Mouse (Mus musculus) midbrain, postnatal 0 days (tissue): ENCODE measurements around the gene Hdac10. TPM values are rescaled to one million over a fixed set of nuclear protein-coding genes. Genes with fewer than 3 reads are reported as not detected.
A peak's percentile ranks its signal among the peaks of the same experiment; 100 is the strongest.

Experiments
- ATAC-seq: fragments of 200-750 bp; cut with Nextera tagmentation; 2 replicates; pipeline ENCODE4 v1.8.0; 2017; ENCODE audit warnings: moderate number of reproducible peaks, mild to moderate bottlenecking, moderate TSS enrichment, moderate library complexity; ENCODE audit not compliant: low FRiP score
- DNase-seq: peaks from one replicate; pipeline ENCODE4 v3.0.0-alpha.2; 2015; ENCODE audit warnings: low spot score
- H3K27ac ChIP-seq: fragments of 300-500 bp; sonication (generic); 2 replicates; pipeline ENCODE4 v1.5.1; 2014; ENCODE audit warnings: low read depth, mild to moderate bottlenecking, low read length, mixed read lengths
- H3K27me3 ChIP-seq: fragments of 300-500 bp; sonication (generic); 2 replicates; pipeline ENCODE4 v1.6.1; 2014; ENCODE audit warnings: low read length, control low read depth, mixed read lengths; ENCODE audit not compliant: insufficient read depth
- H3K36me3 ChIP-seq: fragments of 300-500 bp; sonication (generic); 2 replicates; pipeline ENCODE4 v1.6.1; 2014; ENCODE audit warnings: low read length, control low read depth, mixed read lengths; ENCODE audit not compliant: insufficient read depth
- H3K4me1 ChIP-seq: fragments of 300-500 bp; sonication (generic); 2 replicates; pipeline ENCODE4 v1.6.1; 2014; ENCODE audit warnings: mild to moderate bottlenecking, control low read depth, antibody characterized with exemption, low read length, mixed read lengths; ENCODE audit not compliant: insufficient read depth
- H3K4me2 ChIP-seq: fragments of 300-500 bp; sonication (generic); 2 replicates; pipeline ENCODE4 v1.6.1; 2014; ENCODE audit warnings: low read depth, mild to moderate bottlenecking, low read length, mixed read lengths; ENCODE audit not compliant: poor library complexity, severe bottlenecking
- H3K4me3 ChIP-seq: fragments of 300-500 bp; sonication (generic); 2 replicates; pipeline ENCODE4 v1.5.1; 2014; ENCODE audit warnings: low read depth, mild to moderate bottlenecking, low read length, moderate library complexity
- H3K9ac ChIP-seq: fragments of 300-500 bp; sonication (generic); replicated peaks from 2 replicates; pipeline ENCODE4 v1.6.1; 2014; ENCODE audit warnings: mild to moderate bottlenecking, low read length, moderate library complexity, mixed read lengths; ENCODE audit not compliant: poor library complexity, severe bottlenecking
- H3K9me3 ChIP-seq: fragments of 300-500 bp; sonication (generic); 2 replicates; pipeline ENCODE4 v1.6.1; 2016; ENCODE audit warnings: low read length, control low read depth
- CTCF ChIP-seq: IDR thresholded peaks from 2 replicates; pipeline ENCODE4 v1.5.1; 2016; ENCODE audit warnings: antibody characterized with exemption, mild to moderate bottlenecking
- WGBS: fragments of 180-500 bp; shearing (Covaris S2); extraction: QIAGEN DNeasy Blood & Tissue Kit; methylation state at CpG from one replicate; pipeline ENCODE4 v1.1.7; 2014; 5-methylcytosine and 5-hydroxymethylcytosine counted together
- polyA plus RNA-seq: library from polyadenylated mRNA; unstranded; fragments of >200 nt; fragmentation: Nextera tagmentation; extraction: Ambion mirVana; gene quantifications from 2 replicates; pipeline ENCODE4 v1.2.1, GENCODE M21; 2015
- total RNA-seq: library from RNA; depleted of rRNA; stranded (reverse); fragments of >200 nt; gene quantifications from 2 replicates; pipeline ENCODE4 v1.2.3, GENCODE M21; 2014

Hdac10 gene
- total and polyA plus RNA-seq, 2 experiments from 2014 or later, result 24.4 to 24.5 TPM

DNA sequence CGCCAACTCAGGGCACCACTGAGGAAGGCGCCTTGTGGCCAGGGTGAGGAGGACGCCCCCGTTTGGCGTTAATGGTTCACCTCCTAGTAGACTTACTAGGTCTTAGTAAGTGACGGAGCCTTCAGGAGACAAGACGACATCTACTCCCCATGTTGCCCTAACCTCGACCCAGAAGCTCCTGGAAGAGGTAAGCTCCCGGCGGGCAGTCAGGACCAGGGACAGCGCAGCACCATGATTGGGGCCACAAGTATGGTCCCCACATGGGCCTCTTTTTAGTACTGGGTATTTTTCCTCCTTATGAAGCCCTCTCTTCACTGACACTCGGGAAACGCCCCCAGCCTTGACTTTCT lies 21.5 kb upstream of the Hdac10 start:
- H3K27ac ChIP-seq, result no peak overlapping the region
- WGBS, result 5% methylated on average over 13 of the region's 13 CpGs

DNA sequence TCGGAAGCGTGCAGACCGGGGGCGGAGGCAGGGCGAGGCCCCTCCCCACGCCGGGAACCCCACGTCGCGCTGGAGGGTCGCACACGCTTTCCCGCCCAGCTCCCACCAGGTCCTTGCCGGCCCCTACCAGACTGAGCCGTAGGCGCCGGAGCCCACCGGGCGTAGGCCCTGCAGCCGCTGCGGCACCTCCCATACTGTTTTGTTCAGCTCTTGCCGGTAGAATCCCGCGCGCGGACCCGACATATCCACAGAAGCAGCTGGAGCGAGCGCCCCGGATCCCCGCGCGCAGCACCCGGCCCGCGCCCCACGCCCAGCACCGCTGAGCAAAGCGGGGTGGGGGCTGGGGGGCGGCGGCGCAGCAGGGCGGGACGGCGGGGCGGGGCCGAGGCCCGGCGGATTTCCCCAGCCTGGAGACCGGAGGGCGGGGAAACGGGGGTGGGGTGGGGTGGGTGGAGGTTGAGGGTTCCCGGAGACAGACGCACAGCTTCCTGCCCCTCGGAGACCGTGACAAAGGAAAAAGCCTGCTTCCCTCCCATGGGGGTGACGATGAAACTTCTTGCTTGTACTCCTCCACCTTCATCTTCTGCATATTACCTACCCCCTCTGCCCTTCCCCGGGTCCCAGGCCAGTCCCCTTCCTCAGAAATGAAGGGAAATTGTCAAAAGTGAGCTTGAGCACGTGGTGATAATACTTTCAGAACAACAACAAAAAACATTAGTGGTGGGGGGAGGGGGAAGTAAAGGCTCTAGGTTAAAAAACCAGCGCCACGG lies 21.0 kb upstream of the Hdac10 start, which contains the start of gene Mapk11:
Gene Mapk11, minus strand, starts transcription at position 358 of the 770 bp plus-strand sequence.
- Histone ChIP-seq H3K27ac (peak within 1 kb of the TSS; percentile 74), H3K4me2 (peak within 1 kb of the TSS; percentile 93), H3K27me3 (no peaks in the 10 kb centered on the region), H3K9me3 (no peaks in the 10 kb centered on the region), H3K36me3 (peaks cover 5% of the 10 kb centered on the region; the same call in 1 of the 2 replicates), H3K9ac (peak within 1 kb of the TSS; percentile 78), H3K4me3 (peak within 1 kb of the TSS; percentile 70), H3K4me1 (peaks cover 25% of the 10 kb centered on the region)
- ATAC-seq, result peak; percentile 60; the same call in 1 of the 2 replicates
- DNase-seq, result peak; percentile 61
- 2% methylated on average over 40 of the region's 61 CpGs for WGBS
- no peak for TF ChIP-seq CTCF

More for the DNA sequence above, 21.5 kb upstream of the Hdac10 start:
- TF ChIP-seq CTCF, result no peak
- no peaks in the 10 kb centered on the region for H3K27me3 ChIP-seq
- no peaks in the 10 kb centered on the region for H3K9me3 ChIP-seq
- H3K4me2 ChIP-seq, result peak overlapping the region; percentile 93
- peaks cover 9% of the 10 kb centered on the region for H3K36me3 ChIP-seq
- H3K4me3 ChIP-seq, result peak overlapping the region; percentile 70
- DNase-seq (peak; percentile 32), ATAC-seq (no peak)
- H3K4me1 ChIP-seq, result peaks cover 25% of the 10 kb centered on the region
- peak overlapping the region; percentile 78 for H3K9ac ChIP-seq

GRCm38 (mm10) chr15:89148496-89149270 lies 20.2 kb upstream of the Hdac10 start:
- H3K9ac ChIP-seq, result peak overlapping the region; percentile 78
- no peaks in the 10 kb centered on the region for H3K9me3 ChIP-seq
- WGBS, result 5% methylated on average over 24 of the region's 25 CpGs
- DNase-seq (no peak), ATAC-seq (no peak)
- peak overlapping the region; percentile 74 for H3K27ac ChIP-seq
- peak overlapping the region; percentile 70 for H3K4me3 ChIP-seq
- peaks cover 25% of the 10 kb centered on the region for H3K4me1 ChIP-seq
- TF ChIP-seq CTCF, result 0 out of 2 replicates have a peak, but pooled peaks have one; percentile 2
- no peaks in the 10 kb centered on the region for H3K36me3 ChIP-seq
- H3K27me3 ChIP-seq, result no peaks in the 10 kb centered on the region
- peak overlapping the region; percentile 93 for H3K4me2 ChIP-seq

- no peak for ATAC-seq
- H3K4me2 ChIP-seq, result peak overlapping the region; percentile 93
- no peak for DNase-seq
- no peak overlapping the region for H3K27ac ChIP-seq
- H3K9me3 ChIP-seq, result no peaks in the 10 kb centered on the region
- peak overlapping the region; percentile 78; the same call in 1 of the 2 replicates for H3K9ac ChIP-seq
- H3K36me3 ChIP-seq, result no peaks in the 10 kb centered on the region
- WGBS, result 32% methylated on average over 4 of the region's 4 CpGs
- TF ChIP-seq CTCF, result no peak
- H3K4me3 ChIP-seq, result peak overlapping the region; percentile 70
- H3K4me1 ChIP-seq, result peaks cover 25% of the 10 kb centered on the region
- no peaks in the 10 kb centered on the region for H3K27me3 ChIP-seq
Observed at GRCm38 (mm10) chr15:89147895-89148294, 19.4 kb upstream of the Hdac10 start.

GRCm38 (mm10) chr15:89147456-89147855 lies 19.0 kb upstream of the Hdac10 start:
- H3K27ac ChIP-seq, result peak overlapping the region; percentile 55; the same call in 1 of the 2 replicates
- H3K9ac ChIP-seq, result no peak overlapping the region; the same call in 1 of the 2 replicates
- 12% methylated on average over 10 of the region's 10 CpGs for WGBS

More at GRCm38 (mm10) chr15:89147456-89147855, 19.0 kb upstream of the Hdac10 start:
- peak overlapping the region; percentile 93 for H3K4me2 ChIP-seq
- no peak for DNase-seq
- peaks cover 25% of the 10 kb centered on the region for H3K4me1 ChIP-seq
- no peaks in the 10 kb centered on the region for H3K9me3 ChIP-seq
- no peak for TF ChIP-seq CTCF
- H3K36me3 ChIP-seq, result no peaks in the 10 kb centered on the region
- no peak for ATAC-seq
- peak overlapping the region; percentile 70 for H3K4me3 ChIP-seq
- no peaks in the 10 kb centered on the region for H3K27me3 ChIP-seq
